Mouse (Mus musculus) lung, postnatal 14 days (tissue): ENCODE measurements at regions not wholly inside any gene's neighbourhood (a gene's known extent, or its start where the extent isn't known, plus 50 kb on each side); places are given as distances from the start of the nearest gene placed in this dataset.

Experiments used
- DNase-seq: peaks from one replicate; pipeline ENCODE4 v3.0.0; 2021

- no peak for DNase-seq
Measured at GRCm38 (mm10) chr16:72152920-72153319, 155.2 kb upstream of the Robo1 start.

- no peak for DNase-seq
Measured at GRCm38 (mm10) chr16:72157913-72158312, 150.2 kb upstream of the Robo1 start.

GRCm38 (mm10) chr16:72159411-72159810 is 148.7 kb upstream of the Robo1 start:
- no peak for DNase-seq

GRCm38 (mm10) chr16:72175727-72176126 is 132.4 kb upstream of the Robo1 start:
- no peak for DNase-seq

GRCm38 (mm10) chr16:72194320-72194719 is 113.8 kb upstream of the Robo1 start:
- no peak for DNase-seq

GRCm38 (mm10) chr16:72215360-72216013 is 92.6 kb upstream of the Robo1 start:
- DNase-seq = peak; percentile 53

- DNase-seq = no peak
Measured at GRCm38 (mm10) chr16:72218021-72218420, 90.1 kb upstream of the Robo1 start.

GRCm38 (mm10) chr16:72221912-72222502 is 86.1 kb upstream of the Robo1 start:
- DNase-seq = no peak

- no peak for DNase-seq
Measured at GRCm38 (mm10) chr16:72223860-72224259, 84.2 kb upstream of the Robo1 start.

GRCm38 (mm10) chr16:72225157-72225880 is 82.8 kb upstream of the Robo1 start:
- no peak for DNase-seq

- DNase-seq = no peak
Measured at GRCm38 (mm10) chr16:72234366-72234765, 73.7 kb upstream of the Robo1 start.

GRCm38 (mm10) chr16:72239631-72240030 is 68.5 kb upstream of the Robo1 start:
- no peak for DNase-seq

- DNase-seq = no peak
Measured at GRCm38 (mm10) chr16:72256388-72256787, 51.7 kb upstream of the Robo1 start.
